Mouse (Mus musculus) gastrocnemius, adult 8-10 months (tissue): Measurements from ENCODE around the gene Cdc42bpg. TPM values are rescaled to one million over a fixed set of nuclear protein-coding genes. Genes with fewer than 3 reads are reported as not detected.
A peak's percentile ranks its signal among the peaks of the same experiment; 100 is the strongest.

Experiments used
- DNase-seq, 2 experiments: peaks; one replicate each; pipeline ENCODE4 v3.0.0; 2022; ENCODE audit warnings: low spot score in 2 of 2
- total RNA-seq, 4 experiments: library from RNA; stranded (reverse); gene quantifications; 2 replicates each; pipeline ENCODE4 v1.2.4; 2022

The Cdc42bpg gene
- 10 to 100 TPM in 1 of 4 experiments, 1 to 10 TPM in 3; 7.6 to 11.5 (median 8.5) TPM for total RNA-seq

DNA sequence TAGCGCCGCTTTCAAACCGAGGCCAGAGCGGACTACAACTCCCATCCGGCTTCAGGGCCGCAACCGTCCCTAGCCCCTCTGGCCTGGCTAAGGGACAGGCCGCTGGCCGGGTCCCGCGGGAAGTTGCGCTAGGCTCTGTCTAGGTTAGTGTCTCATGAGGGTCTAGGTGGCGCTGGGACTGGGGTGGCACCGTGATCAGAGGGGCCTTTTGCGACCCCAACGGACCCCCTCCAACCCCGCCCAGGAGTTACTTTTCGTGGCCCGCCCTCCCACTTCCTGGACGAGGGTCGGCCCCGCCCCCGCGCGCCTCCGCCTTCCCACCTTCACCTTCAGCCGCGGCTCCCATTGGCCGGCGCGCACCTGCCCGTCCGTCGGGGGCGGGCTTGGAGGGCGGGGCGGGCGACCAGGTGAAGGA lies at the start of gene Cdc42bpg:
Gene Cdc42bpg (plus strand): TSS at position 320 of the 415 bp plus-strand sequence.
- peak; percentile 73 to 81 for DNase-seq

DNA sequence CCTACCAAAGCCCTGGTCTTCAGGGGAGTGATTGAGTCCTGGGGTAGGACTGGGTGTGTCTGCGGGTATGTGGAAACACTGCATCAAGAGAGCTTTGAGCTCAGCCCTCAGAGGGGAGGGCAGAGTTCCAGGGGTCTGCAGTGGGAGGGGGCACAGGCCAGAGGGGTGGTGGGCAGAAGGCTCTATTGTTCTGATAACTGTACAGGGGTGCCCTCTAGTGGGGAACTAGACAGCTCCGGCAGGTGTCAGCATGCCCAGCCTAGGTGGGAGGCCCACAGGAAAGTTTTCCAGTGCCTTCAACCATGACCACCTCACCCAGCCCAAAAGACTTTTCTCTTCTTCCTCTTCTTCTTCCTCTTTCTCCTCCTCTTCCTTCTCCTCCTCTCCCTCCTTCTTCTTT lies 45.8 kb upstream of the Cdc42bpg start:
- DNase-seq, result no peak

GRCm38 (mm10) chr19:6260946-6261345 lies 45.3 kb upstream of the Cdc42bpg start:
- no peak for DNase-seq

GRCm38 (mm10) chr19:6261379-6261778 lies 44.9 kb upstream of the Cdc42bpg start:
- no peak for DNase-seq

DNA sequence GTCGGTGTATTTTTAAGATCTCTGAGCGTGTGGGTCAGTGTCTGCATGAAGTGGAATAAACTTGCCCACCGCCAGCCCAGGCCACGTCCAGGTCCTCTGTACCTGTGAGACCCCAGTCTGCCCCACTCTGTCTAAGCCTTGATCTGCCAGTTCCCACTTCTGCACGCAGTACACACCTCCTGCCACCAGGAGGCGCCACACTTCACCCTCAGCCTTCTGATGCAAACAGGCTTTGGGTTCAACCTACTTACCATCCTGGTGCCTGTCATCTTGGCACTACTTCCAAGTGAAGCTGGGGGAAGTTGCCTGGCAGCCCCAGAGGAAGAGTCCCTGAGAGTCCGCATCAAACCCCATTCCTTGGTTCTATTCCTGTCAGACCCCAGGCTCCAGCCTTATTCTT lies 44.0 kb upstream of the Cdc42bpg start:
- peak; percentile 48 to 60 for DNase-seq

- DNase-seq, result no peak
Measured at GRCm38 (mm10) chr19:6262839-6263433, 43.3 kb upstream of the Cdc42bpg start.

GRCm38 (mm10) chr19:6264200-6264599 lies 42.1 kb upstream of the Cdc42bpg start:
- no peak for DNase-seq

DNA sequence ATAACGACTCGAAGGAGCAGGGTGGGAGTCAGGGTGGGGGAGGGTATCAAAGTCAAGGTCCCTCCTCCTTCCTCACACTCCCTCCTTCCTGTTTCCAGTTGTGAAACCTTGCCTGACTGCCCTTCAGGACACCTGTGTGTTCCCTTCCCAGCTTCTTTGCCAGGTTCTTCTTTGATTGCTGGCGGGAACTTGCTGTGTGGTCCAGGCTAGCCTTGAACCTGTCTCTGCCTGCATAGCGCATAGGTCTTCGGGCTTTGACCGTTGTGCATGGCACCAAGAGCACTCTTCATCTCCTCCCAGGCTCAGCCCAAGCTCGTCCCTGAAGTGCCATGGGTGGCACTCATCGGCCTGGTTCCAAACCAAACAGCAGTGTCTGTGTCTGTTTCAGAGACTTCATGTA lies 41.3 kb upstream of the Cdc42bpg start:
- no peak for DNase-seq

GRCm38 (mm10) chr19:6265727-6266182 lies 40.5 kb upstream of the Cdc42bpg start:
- no peak for DNase-seq

DNA sequence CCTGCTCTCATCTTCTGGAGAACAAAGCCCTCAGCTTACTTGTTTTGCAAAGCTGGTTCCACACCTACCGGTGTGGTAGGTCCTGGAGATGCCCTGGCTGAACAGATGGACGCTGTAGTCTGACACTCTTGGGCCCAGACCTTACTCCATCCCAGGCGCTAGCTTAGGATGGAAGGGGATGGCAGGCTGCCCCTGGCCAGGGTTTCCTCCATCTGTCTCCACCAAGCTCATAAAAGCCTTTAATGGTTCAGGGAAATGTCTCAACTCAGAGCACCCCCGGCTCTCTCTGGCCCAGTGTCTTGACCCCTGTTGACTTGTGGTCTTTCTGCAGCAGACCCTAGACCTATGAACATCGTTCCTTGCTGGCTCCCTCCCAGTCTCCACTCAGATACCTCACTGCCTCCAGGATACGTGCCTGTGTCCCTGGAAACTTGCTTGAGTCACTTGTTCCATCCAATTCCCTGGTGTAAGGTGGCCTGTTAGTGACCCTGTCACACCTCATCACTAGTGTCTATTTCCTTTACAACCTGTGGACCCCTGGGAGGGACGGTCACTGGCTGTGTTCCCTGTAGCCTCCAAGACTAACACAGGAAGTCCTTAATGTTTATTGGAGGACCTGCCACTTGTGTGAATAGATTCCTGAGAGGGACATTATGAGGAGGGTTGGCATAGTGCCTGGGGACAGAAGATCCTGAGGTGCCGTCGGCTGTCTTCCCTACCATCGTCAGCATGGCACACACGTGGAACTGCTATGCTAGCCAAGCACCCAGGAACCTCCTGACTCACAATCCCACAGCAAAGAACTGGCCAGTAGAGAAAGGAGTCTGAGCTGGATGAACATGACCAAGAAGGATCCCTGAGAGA lies 38.7 kb upstream of the Cdc42bpg start:
- no peak for DNase-seq

DNA sequence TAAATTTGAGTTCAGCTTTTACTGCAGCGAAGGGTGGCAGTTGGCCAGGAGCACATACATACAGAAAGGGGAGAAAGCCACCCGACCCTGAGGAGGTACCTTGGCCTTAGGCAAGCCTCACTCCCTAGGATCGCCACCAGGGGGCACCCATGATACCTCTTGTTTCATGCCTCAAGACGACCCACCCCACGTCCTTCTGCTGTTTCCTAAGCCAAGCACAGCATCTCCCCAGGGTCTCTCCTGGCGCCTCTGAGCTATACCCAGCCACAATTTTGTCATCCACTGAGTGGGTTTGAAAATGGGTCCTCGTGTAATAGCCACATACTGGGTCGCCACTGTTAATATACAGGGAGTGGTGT lies 38.1 kb upstream of the Cdc42bpg start:
- peak; percentile 84 to 86 for DNase-seq

- DNase-seq, result no peak
Measured at GRCm38 (mm10) chr19:6268670-6269132, 37.6 kb upstream of the Cdc42bpg start.

DNA sequence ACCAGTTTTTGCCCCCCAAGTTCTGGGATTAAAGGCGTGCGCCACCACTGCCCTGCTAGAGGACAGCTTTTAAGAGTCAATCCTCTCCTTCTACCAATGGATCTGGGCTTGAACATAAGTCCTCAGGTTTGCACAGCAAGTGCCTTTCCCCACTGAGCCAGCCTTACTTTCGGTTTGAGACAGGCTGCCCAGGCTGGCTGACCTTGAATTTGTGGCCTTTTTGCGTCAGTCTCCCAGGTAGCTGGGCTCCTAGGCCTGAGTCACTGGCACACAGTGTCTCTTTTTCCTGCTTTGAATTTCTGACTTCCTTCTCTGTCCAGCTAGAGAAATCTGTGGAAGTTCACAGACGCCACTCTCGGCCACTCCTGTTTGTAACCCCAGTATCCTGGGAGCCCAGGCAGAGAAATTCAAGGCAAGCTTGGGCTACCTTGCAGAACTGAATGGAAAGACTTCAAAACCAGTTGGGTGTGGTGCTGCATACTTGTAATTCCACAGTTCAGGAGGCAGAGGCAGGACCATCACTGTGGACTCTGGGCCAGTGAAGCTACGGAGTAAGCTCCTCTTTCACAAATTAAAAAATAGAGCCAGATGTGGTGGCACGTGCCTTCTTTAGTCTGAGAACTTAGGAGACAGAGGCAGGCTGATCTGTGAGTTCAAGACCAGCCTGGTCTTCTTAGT lies 36.3 kb upstream of the Cdc42bpg start:
- no peak for DNase-seq

DNA sequence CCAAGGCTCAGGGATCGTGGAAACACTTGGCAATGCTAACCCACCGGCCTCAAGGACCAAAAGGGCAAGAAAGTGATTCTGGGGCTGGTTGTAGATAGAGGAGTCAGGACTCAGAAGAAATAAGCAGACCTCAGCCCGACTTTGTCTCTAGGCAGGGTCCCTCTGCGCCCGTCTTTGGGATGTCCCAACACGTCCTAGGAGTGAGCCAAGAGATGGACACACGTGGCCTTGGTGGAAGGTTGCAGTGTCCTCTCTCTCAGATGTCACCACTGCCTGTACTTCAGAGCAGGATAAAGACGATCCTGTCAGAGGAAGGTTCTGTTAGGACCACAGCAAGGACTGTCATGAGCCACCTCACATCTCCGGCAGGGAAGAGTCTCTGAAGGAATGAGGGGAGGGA lies 35.6 kb upstream of the Cdc42bpg start:
- no peak for DNase-seq

- no peak for DNase-seq
Measured at GRCm38 (mm10) chr19:6271206-6271605, 35.0 kb upstream of the Cdc42bpg start.

DNA sequence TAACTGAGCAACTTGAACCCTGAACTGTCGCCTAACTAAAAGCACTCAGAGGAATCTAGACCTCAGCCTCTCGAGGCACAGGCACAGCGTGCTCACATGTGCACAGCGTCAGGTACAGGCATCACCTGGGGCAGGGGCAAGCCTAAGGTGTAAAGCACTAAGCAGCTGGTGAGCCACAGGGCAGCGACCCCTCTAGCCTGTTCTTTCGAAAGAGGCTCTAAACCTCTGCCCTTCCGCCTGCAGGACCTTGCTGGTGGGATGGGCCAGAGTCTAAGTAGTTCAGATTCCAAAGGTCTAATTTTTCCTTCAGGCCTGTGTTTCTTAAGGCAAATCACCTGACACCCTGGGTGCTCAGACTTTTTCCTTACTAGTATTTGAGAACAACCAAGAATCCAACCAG lies 34.2 kb upstream of the Cdc42bpg start:
- no peak for DNase-seq

- no peak for DNase-seq
Measured at GRCm38 (mm10) chr19:6272738-6273137, 33.5 kb upstream of the Cdc42bpg start.

DNA sequence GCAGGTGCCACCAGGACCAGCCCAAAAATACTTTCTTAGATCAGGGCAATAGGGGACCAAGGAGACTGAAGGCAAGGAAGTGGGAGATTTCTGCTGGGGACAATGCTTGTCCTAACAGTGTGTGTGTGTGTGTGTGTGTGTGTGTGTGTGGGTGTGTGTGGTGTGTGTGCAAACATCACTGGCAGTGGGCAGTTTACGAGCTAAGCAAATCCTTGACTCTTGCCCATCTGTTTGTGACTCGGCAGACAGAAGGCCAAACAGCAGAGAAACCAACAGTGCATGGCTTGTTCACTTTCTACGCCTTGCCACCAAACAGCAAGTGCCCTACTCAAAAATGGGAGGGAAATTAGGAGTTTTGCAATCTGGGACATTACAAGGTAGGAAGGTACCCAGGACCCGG lies 32.7 kb upstream of the Cdc42bpg start:
- DNase-seq, result no peak

GRCm38 (mm10) chr19:6273998-6274608 lies 32.2 kb upstream of the Cdc42bpg start:
- no peak for DNase-seq

DNA sequence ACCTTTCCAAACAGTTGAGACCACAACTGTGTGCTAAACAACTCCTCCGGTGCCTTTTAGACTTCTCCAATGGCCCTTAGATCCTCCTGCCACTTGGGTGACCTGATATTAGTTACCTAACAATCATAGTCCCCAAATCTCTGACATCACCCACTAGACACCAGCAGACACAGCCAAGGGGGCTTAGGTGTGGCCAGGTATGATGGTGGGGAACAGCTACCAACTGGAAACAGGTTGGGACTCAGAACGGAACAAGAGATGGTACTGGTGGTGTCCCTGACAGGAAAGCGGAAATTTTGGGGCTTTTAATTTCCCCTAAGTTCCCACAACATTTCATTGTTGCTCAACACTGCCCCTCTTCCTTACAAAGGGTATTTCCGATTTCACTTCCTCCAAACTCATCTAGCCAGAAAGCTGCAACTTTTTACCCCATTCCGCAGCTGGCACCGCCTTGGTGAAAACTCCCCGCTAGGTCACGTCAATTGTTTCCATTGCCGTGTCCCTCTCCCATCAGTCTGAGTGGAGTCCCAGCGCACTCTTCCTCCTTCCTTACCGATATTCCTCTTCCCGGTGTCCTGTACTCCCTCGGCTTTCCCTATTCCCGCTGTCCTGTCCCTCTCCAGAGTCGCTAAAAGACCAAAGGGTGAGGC lies 30.4 kb upstream of the Cdc42bpg start:
- DNase-seq, result no peak
